Comparison of ENCODE assay signal across 10 mouse cellular contexts in the genomic region with DNA sequence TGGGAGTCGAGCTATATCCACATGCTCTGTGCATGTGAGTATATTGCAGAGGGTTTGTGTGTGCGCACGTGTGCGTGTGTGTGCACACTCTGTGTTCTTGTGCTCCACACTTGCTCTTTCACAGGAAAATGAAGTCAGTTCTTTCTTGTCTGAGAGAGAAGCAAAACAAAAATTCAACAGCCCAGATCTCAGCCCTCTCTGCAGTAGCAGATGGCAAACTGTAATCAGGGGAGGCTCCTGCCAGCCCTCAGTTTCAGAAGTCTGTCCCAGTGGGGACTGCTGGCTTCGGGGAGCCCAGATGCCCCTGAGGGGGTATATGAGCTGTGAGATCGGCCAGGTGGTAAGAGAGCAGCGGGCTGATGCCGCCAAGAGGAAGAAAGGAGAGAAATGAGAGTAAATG.
DNase-seq lines count a peak whose midpoint lies in the region; ATAC-seq lines count a peak whose summit lies in the region.
"Had no signal": no experiment of that assay in that cellular context is flagged by ENCODE, and none has a peak within 500 bp of the region (broad histone marks: within the 10 kb centered on the region; RNA-seq: fewer than 3 reads in every experiment).

No protein-coding gene starts in this region.

- peak overlapping the region; percentile 87 for H3K27ac ChIP-seq in forebrain, embryonic 15.5 days (replicated peaks)
- peak overlapping the region; percentile 60; the same call in 1 of the 2 replicates for H3K27ac ChIP-seq in midbrain, embryonic 16.5 days (ENCODE audit: low read length)
- H3K27ac ChIP-seq: heart, embryonic 15.5 days had no signal

- ATAC-seq in forebrain, embryonic 15.5 days (replicated peaks) = peak; percentile 90
- no peak for ATAC-seq in midbrain, embryonic 16.5 days

- peak; percentile 88 for DNase-seq in heart, adult 11 months
- no peak for DNase-seq in heart, adult 8-10 months (ENCODE audit: low spot score)
- peak; percentile 95 for DNase-seq in brain, adult 2 months (ENCODE audit: low read depth, low spot score)
- DNase-seq in gastrocnemius, postnatal 25 days = no peak
- DNase-seq in lung, postnatal 36 days = no peak
- no peak for DNase-seq in lung, adult 18-20 months
- DNase-seq: lung, embryonic 14.5 days had no signal

- H3K4me3 ChIP-seq in forebrain, embryonic 15.5 days = no peak overlapping the region
- no peak overlapping the region for H3K4me3 ChIP-seq in midbrain, embryonic 16.5 days (ENCODE audit: low read depth, low read length)
- H3K4me3 ChIP-seq: heart, embryonic 15.5 days had no signal

- H3K27me3 ChIP-seq in forebrain, embryonic 15.5 days = no peaks in the 10 kb centered on the region
- H3K27me3 ChIP-seq in midbrain, embryonic 16.5 days (ENCODE audit: control insufficient read depth, insufficient read depth, low read depth, low read length) = no peaks in the 10 kb centered on the region
- H3K27me3 ChIP-seq: heart, embryonic 15.5 days had no signal

- no peaks in the 10 kb centered on the region for H3K36me3 ChIP-seq in forebrain, embryonic 15.5 days
- no peaks in the 10 kb centered on the region for H3K36me3 ChIP-seq in midbrain, embryonic 16.5 days (ENCODE audit: control insufficient read depth, insufficient read depth, low read length)
- H3K36me3 ChIP-seq: heart, embryonic 15.5 days had no signal

- H3K9ac ChIP-seq in forebrain, embryonic 15.5 days (replicated peaks) = no peak overlapping the region
- no peak overlapping the region for H3K9ac ChIP-seq in midbrain, embryonic 16.5 days (ENCODE audit: low read depth, low read length)
- H3K9ac ChIP-seq: heart, embryonic 15.5 days; lung, embryonic 14.5 days had no signal

- H3K9me3 ChIP-seq in forebrain, embryonic 15.5 days = no peaks in the 10 kb centered on the region
- H3K9me3 ChIP-seq in midbrain, embryonic 16.5 days (replicated peaks; ENCODE audit: control insufficient read depth, low read length, poor library complexity, severe bottlenecking) = no peaks in the 10 kb centered on the region
- H3K9me3 ChIP-seq: heart, embryonic 15.5 days had no signal

- peaks cover 72% of the 10 kb centered on the region for H3K4me1 ChIP-seq in forebrain, embryonic 15.5 days
- peaks cover 61% of the 10 kb centered on the region for H3K4me1 ChIP-seq in midbrain, embryonic 16.5 days (ENCODE audit: control insufficient read depth, insufficient read depth, low read length)

- H3K4me2 ChIP-seq in forebrain, embryonic 15.5 days (replicated peaks) = 0 out of 2 replicates have a peak overlapping the region, but pooled peaks have one; percentile 1
- H3K4me2 ChIP-seq in midbrain, embryonic 16.5 days (ENCODE audit: low read length) = no peak overlapping the region
- H3K4me2 ChIP-seq: heart, embryonic 15.5 days; lung, embryonic 14.5 days had no signal

- WGBS in forebrain, embryonic 15.5 days = 42% methylated on average over 8 of the region's 8 CpGs
- WGBS in midbrain, embryonic 16.5 days = 48% methylated on average over 8 of the region's 8 CpGs

Comparison
In these comparisons a context has a peak if more than half of its experiments do, and no peak if none do; other contexts are left out.
1. DNase-seq: peak in heart, adult 11 months (single experiment) and brain, adult 2 months (single experiment); none in heart, adult 8-10 months (single experiment), gastrocnemius, postnatal 25 days (single experiment), lung, postnatal 36 days (single experiment) and lung, adult 18-20 months (0 of 2).